Mouse (Mus musculus) thymus, adult 2 months (tissue): ENCODE measurements at regions not wholly inside any gene's neighbourhood (a gene's known extent, or its start where the extent isn't known, plus 50 kb on each side); places are given as distances from the start of the nearest gene placed in this dataset.

Source experiments
- CTCF ChIP-seq: fragments of 200-500 bp; IDR thresholded peaks from 2 replicates; pipeline ENCODE4 v1.5.1; 2012; ENCODE audit warnings: mild to moderate bottlenecking, control low read depth, low read length, moderate library complexity, borderline replicate concordance; ENCODE audit not compliant: control insufficient read depth, poor library complexity, insufficient read depth; ENCODE audit errors: extremely low read depth
- POLR2A ChIP-seq: fragments of 200-500 bp; IDR thresholded peaks from 2 replicates; pipeline ENCODE4 v1.6.1; 2012; ENCODE audit warnings: mild to moderate bottlenecking, low read length, control low read depth, moderate library complexity; ENCODE audit not compliant: control insufficient read depth, poor library complexity, insufficient read depth; ENCODE audit errors: extremely low read depth

DNA sequence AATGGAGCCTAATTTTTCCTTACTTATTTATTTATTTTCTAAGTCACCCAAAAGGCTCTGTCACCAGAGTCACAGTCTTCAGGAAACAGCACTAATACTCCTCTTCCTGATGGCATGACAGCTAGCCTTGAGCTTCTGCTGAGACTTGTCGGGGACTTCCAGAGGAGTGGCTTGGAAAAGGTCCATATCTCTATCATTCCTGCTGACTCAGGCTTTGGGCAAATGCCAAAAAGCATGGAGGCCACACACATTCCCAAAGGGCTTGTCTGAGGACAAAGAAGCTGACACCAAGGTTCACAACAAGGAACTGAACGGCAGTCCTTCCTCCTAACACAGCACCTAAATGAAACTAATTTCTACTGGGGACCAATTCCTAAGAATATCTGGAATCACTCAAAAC lies 251.9 kb upstream of the Gm10295 start:
- no peak for TF ChIP-seq CTCF
- no peak for TF ChIP-seq POLR2A
